Mouse (Mus musculus) embryonic facial prominence, embryonic 10.5 days (tissue): Measurements from ENCODE around the gene Prkg1. TPM values are rescaled to one million over a fixed set of nuclear protein-coding genes. Genes with fewer than 3 reads are reported as not detected.
"Not testable (repeated sequence)": the region's sequence is repeated elsewhere in the genome, so short reads cannot be mapped to it uniquely, and the experiment has no call there.

Source experiments
- DNase-seq: peaks from one replicate; pipeline ENCODE4 v3.0.0-alpha.2; 2017; ENCODE audit warnings: low spot score
- H3K27ac ChIP-seq: fragments of 300-500 bp; sonication (generic); replicated peaks from 2 replicates; pipeline ENCODE4 v1.5.1; 2016; ENCODE audit warnings: mild to moderate bottlenecking
- H3K27me3 ChIP-seq: fragments of 300-500 bp; sonication (generic); replicated peaks from 2 replicates; pipeline ENCODE4 v1.6.1; 2016; ENCODE audit warnings: low read depth, mild to moderate bottlenecking; ENCODE audit not compliant: poor library complexity, severe bottlenecking
- H3K36me3 ChIP-seq: fragments of 300-500 bp; sonication (generic); replicated peaks from 2 replicates; pipeline ENCODE4 v1.6.1; 2016; ENCODE audit warnings: mild to moderate bottlenecking, moderate library complexity
- H3K4me1 ChIP-seq: fragments of 300-500 bp; sonication (generic); 2 replicates; pipeline ENCODE4 v1.6.1; 2016
- H3K4me3 ChIP-seq: fragments of 300-500 bp; sonication (generic); 2 replicates; pipeline ENCODE4 v1.5.1; 2016; ENCODE audit warnings: mild to moderate bottlenecking, moderate library complexity
- H3K9me3 ChIP-seq: fragments of 300-500 bp; sonication (generic); 2 replicates; pipeline ENCODE4 v1.6.1; 2016; ENCODE audit warnings: mild to moderate bottlenecking
- WGBS: fragments of 180-500 bp; shearing (Covaris S2); methylation state at CpG from one replicate; pipeline ENCODE4 v1.1.7; 2016; 5-methylcytosine and 5-hydroxymethylcytosine counted together
- polyA plus RNA-seq: library from polyadenylated mRNA; unstranded; fragments of >200 nt; fragmentation: Nextera tagmentation; extraction: Ambion mirVana; gene quantifications from 2 replicates; pipeline ENCODE4 v1.2.1, GENCODE M21; 2016

The Prkg1 gene
- polyA plus RNA-seq, 1 experiment from 2014 or later = 6.2 TPM

- Histone ChIP-seq H3K27me3 (no peaks in the 10 kb centered on the region), H3K36me3 (no peaks in the 10 kb centered on the region), H3K4me3 (no peak overlapping the region), H3K9me3 (no peaks in the 10 kb centered on the region), H3K4me1 (peaks cover 6% of the 10 kb centered on the region), H3K27ac (no peak overlapping the region)
- 59% methylated on average over 5 of the region's 5 CpGs for WGBS
- DNase-seq = no peak
Observed at GRCm38 (mm10) chr19:31361575-31361974, 403.3 kb downstream of the Prkg1 start.

GRCm38 (mm10) chr19:31361161-31361560 is 403.7 kb downstream of the Prkg1 start:
- 58% methylated on average over 3 of the region's 3 CpGs for WGBS
- DNase-seq = no peak
- Histone ChIP-seq H3K36me3 (no peaks in the 10 kb centered on the region), H3K27ac (no peak overlapping the region), H3K27me3 (no peaks in the 10 kb centered on the region), H3K4me1 (peaks cover 6% of the 10 kb centered on the region), H3K9me3 (no peaks in the 10 kb centered on the region), H3K4me3 (no peak overlapping the region)

- DNase-seq = no peak
- Histone ChIP-seq H3K4me1 (no peaks in the 10 kb centered on the region), H3K36me3 (no peaks in the 10 kb centered on the region), H3K9me3 (no peaks in the 10 kb centered on the region), H3K27ac (no peak overlapping the region), H3K4me3 (no peak overlapping the region), H3K27me3 (no peaks in the 10 kb centered on the region)
- 88% methylated on average over 1 of the region's 1 CpGs for WGBS
Observed at GRCm38 (mm10) chr19:31354959-31355358, 409.9 kb downstream of the Prkg1 start.

- not testable (repeated sequence) for DNase-seq, H3K9me3 ChIP-seq, H3K27ac ChIP-seq, H3K4me1 ChIP-seq, H3K4me3 ChIP-seq, H3K27me3 ChIP-seq, H3K36me3 ChIP-seq
Observed at GRCm38 (mm10) chr19:31352784-31353183, 412.0 kb downstream of the Prkg1 start.

DNA sequence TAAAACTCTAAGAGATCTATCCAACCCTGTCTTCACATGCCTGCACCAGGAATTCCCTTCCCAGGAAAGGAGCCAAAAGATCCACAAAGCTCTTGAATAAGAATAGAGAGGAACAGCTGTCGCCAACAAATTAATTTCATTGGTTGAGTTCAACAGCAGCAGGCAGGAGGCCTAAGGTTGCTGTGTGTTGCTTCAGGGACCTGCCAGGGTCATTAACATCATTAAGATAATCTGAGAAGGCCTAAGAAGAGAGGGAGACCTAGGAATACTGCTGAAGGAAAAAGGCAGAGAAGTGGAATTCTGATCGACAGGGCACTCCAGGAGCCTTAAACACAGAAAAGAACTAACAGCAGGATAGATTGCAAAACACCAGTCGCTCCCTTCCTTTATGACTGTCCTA is 413.0 kb downstream of the Prkg1 start:
- no peaks in the 10 kb centered on the region for H3K36me3 ChIP-seq
- H3K4me1 ChIP-seq = no peaks in the 10 kb centered on the region
- no peak for DNase-seq

GRCm38 (mm10) chr19:31342150-31342549 is 422.7 kb downstream of the Prkg1 start:
- DNase-seq = peak; percentile 56

More for the DNA sequence above, 413.0 kb downstream of the Prkg1 start:
- H3K27me3 ChIP-seq = no peaks in the 10 kb centered on the region
- 35% methylated on average over 3 of the region's 3 CpGs for WGBS
- H3K4me3 ChIP-seq = no peak overlapping the region
- H3K9me3 ChIP-seq = no peaks in the 10 kb centered on the region
- no peak overlapping the region for H3K27ac ChIP-seq

DNA sequence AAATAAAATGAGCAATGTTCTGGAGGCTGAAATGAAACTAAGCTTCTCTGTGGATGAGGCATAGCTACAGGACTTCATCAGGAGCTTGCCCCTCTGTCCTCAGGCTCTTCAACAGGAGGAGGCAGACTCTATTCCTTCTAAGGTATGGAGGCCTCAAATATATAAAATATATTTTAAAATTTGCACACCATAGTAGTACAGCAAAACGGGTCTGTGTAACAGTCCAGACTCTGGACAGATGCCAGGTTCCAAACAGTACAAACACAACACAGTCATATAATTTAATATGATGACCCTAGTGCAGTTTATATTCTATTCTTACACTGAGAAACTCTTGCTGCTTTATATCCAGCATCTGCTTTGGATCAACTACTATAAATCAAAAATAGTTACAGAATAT is 423.9 kb downstream of the Prkg1 start:
- no peak for DNase-seq
- H3K27me3 ChIP-seq = no peaks in the 10 kb centered on the region
- peaks cover 6% of the 10 kb centered on the region for H3K4me1 ChIP-seq
- WGBS = 77% methylated on average over 1 of the region's 1 CpGs
- no peaks in the 10 kb centered on the region for H3K36me3 ChIP-seq
- no peak overlapping the region for H3K4me3 ChIP-seq
- no peak overlapping the region for H3K27ac ChIP-seq
- H3K9me3 ChIP-seq = no peaks in the 10 kb centered on the region

More at GRCm38 (mm10) chr19:31342150-31342549, 422.7 kb downstream of the Prkg1 start:
- no peak overlapping the region for H3K27ac ChIP-seq
- peaks cover 6% of the 10 kb centered on the region for H3K4me1 ChIP-seq
- 28% methylated on average over 4 of the region's 4 CpGs for whole genome bisulfite sequencing
- no peaks in the 10 kb centered on the region for H3K36me3 ChIP-seq
- no peaks in the 10 kb centered on the region for H3K27me3 ChIP-seq
- no peaks in the 10 kb centered on the region for H3K9me3 ChIP-seq
- H3K4me3 ChIP-seq = no peak overlapping the region

GRCm38 (mm10) chr19:31338355-31339101 is 426.3 kb downstream of the Prkg1 start:
- Histone ChIP-seq H3K27ac (no peak overlapping the region), H3K4me3 (no peak overlapping the region), H3K4me1 (peaks cover 6% of the 10 kb centered on the region), H3K27me3 (no peaks in the 10 kb centered on the region), H3K9me3 (no peaks in the 10 kb centered on the region), H3K36me3 (no peaks in the 10 kb centered on the region)
- WGBS = 63% methylated on average over 5 of the region's 5 CpGs
- DNase-seq = no peak

DNA sequence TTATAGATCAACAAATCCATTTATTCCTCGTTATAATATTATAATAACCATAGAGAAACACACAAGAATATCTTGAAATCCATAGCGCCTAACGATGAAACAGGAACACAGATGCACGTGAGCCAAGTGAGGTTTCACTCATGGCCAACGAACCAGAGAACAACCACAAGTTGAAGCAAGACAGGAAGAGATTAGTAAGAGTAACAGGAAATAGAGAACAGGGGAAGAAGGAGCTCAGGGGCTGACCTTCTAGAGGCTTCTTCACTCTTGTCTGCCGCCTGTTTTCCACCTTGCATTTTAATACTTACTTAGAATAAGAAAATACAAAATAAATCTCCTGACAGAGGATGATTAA is 427.0 kb downstream of the Prkg1 start:
- DNase-seq = no peak
- Histone ChIP-seq H3K36me3 (no peaks in the 10 kb centered on the region), H3K4me1 (peaks cover 6% of the 10 kb centered on the region), H3K27ac (no peak overlapping the region), H3K9me3 (no peaks in the 10 kb centered on the region), H3K27me3 (no peaks in the 10 kb centered on the region), H3K4me3 (no peak overlapping the region)
- 84% methylated on average over 6 of the region's 6 CpGs for WGBS

DNA sequence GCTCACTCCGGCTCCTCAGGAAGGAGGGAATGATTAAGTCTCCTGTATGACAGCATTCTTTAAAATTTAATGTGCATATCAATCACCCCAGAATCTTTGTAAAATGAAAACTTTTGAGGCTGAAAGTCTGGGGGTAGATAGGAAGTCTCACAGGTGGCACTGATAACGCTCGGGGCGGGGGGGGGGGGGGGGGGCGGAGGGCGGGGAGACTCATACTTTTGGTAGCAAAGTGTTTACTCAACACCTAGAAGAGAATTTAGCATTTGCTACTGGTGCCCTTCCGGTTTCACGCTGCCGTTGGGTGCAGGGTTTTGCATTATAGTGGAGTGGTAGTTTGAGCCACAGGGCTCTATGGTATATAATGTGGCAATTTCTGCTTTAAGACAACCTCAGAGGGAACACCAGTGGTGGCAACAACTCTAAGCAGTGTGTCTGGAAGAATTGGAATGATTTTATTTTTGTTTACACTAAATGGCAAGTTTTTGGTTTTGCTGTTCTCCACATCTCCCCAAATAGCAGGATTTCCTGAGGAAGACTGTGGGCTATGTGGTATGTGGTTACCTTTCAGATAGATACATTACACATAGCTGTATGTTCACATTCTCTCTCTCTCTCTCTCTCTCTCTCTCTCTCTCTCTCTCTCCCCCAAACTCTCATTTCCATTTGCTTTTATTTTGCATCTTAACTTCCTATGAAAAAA is 427.5 kb downstream of the Prkg1 start:
- Histone ChIP-seq H3K9me3 (no peaks in the 10 kb centered on the region), H3K27me3 (no peaks in the 10 kb centered on the region), H3K27ac (no peak overlapping the region), H3K4me3 (no peak overlapping the region), H3K36me3 (no peaks in the 10 kb centered on the region), H3K4me1 (peaks cover 6% of the 10 kb centered on the region)
- 81% methylated on average over 9 of the region's 9 CpGs for WGBS
- no peak for DNase-seq

DNA sequence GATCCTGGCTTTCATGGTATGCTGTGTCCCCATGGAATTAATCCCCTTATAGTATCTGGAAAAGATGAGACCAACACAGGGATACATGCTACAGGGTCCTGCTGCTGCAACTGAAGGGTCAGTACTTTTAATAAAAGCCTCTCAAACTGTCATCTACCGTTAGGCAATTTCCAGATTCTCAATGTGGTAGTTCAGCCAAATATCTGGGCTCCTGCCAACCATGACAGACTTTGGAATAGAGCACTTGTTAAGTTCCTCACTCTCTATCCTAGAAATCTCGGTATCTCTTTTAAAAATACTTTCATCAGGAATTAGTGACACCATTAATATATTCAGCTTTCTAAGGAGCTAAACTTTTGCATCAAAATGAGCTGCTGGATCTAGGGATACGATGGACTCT is 428.5 kb downstream of the Prkg1 start:
- peaks cover 6% of the 10 kb centered on the region for H3K4me1 ChIP-seq
- WGBS = 81% methylated on average over 3 of the region's 3 CpGs
- H3K4me3 ChIP-seq = no peak overlapping the region
- DNase-seq = no peak
- H3K36me3 ChIP-seq = no peaks in the 10 kb centered on the region
- no peak overlapping the region for H3K27ac ChIP-seq
- no peaks in the 10 kb centered on the region for H3K9me3 ChIP-seq
- H3K27me3 ChIP-seq = no peaks in the 10 kb centered on the region

GRCm38 (mm10) chr19:31329893-31330292 is 434.9 kb downstream of the Prkg1 start:
- no peaks in the 10 kb centered on the region for H3K27me3 ChIP-seq
- H3K36me3 ChIP-seq = no peaks in the 10 kb centered on the region
- H3K9me3 ChIP-seq = no peaks in the 10 kb centered on the region
- 66% methylated on average over 5 of the region's 5 CpGs for WGBS
- H3K4me3 ChIP-seq = no peak overlapping the region
- H3K4me1 ChIP-seq = no peaks in the 10 kb centered on the region
- H3K27ac ChIP-seq = no peak overlapping the region
- no peak for DNase-seq

DNA sequence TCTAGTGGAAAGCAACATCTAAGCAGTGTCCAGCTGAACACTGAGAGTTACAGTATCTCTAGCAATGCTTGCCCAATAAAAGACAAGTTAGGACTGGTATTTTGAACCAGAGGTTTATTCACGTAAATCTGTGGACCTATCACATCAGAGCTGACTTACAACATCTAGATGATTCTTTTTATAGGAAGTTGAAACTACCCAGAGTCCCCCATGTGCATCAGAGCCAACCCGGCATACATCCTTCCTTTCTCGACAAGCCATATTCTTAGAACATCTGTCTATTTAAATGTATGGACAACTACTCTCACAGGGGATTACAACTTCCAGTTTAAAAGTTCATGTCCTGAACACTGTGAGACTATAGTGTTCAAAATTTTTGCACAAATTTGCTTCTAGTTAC is 460.1 kb downstream of the Prkg1 start:
- H3K4me3 ChIP-seq = no peak overlapping the region
- 94% methylated on average over 3 of the region's 3 CpGs for WGBS
- DNase-seq = no peak
- no peaks in the 10 kb centered on the region for H3K9me3 ChIP-seq
- no peaks in the 10 kb centered on the region for H3K27me3 ChIP-seq
- H3K27ac ChIP-seq = no peak overlapping the region
- no peaks in the 10 kb centered on the region for H3K4me1 ChIP-seq
- no peaks in the 10 kb centered on the region for H3K36me3 ChIP-seq
